Mouse (Mus musculus): Measurements from ENCODE around the gene Snx29. TPM values are rescaled to one million over a fixed set of nuclear protein-coding genes. Genes with fewer than 3 reads are reported as not detected.

The Snx29 gene
- polyA plus RNA-seq, 1 experiment: 9.1 TPM

DNA sequence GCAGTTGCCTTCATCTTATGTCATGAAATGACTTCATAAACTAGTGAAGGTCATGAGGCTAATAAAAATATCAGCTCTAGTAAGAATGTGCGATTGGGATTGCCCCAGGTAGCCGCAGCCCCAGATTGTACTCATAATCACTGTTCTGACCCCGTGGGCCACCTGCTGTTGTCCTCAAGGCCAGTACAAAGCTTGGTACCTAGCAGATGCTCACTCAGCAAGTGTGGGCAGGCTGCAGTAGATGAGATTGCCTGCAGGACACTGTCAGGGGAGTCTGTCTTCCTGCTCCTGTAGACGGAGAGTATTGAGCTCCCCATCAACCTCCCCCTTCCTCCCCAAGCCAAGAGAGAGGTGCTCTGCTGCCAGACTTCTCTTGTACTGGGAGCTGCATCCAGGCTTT lies 382.7 kb downstream of the Snx29 start:
- DNase-seq (ENCODE audit: extremely low spot score in 1 of 2, low spot score in 1 of 2): no peak

DNA sequence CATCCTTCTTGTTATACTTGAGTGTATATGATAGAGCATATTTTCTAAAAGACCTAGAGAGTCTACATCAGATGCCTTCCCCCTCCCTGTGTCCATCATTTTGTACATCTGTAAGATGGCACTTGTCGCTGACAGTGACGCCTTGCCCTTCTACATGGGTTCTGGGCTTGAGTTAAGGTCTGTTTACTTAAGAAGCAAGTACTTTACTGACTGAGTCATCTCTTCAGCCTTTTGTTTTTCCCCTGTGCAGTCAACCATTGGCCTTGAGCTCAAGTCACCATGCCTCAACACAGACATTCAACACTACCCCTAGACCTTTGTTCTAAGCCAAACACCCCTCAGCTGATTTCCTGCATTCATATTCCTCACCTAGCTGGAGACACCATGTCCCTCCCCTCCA lies 385.4 kb downstream of the Snx29 start:
- DNase-seq (ENCODE audit: extremely low spot score in 1 of 2, low spot score in 1 of 2): no peak

DNA sequence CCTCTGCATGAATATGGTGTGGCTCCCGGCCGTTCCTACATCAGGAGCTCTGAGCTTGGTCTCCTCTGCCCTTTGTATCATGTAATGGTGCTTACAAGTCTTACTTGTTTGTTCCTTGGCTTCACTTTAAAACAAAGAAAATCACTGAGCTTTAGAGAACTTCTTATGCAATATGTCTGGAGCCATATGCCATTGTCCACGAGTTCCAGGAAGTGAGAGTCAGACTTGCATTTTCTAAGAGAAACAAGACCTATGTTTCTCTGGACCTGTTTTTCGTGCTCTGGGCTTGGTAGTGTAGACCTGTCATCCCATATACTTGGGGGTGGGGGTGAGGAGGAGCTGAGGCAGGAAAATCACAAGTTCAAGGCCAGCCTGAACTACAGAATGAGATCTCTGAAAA lies 386.7 kb downstream of the Snx29 start:
- DNase-seq (ENCODE audit: extremely low spot score in 1 of 2, low spot score in 1 of 2): no peak

DNA sequence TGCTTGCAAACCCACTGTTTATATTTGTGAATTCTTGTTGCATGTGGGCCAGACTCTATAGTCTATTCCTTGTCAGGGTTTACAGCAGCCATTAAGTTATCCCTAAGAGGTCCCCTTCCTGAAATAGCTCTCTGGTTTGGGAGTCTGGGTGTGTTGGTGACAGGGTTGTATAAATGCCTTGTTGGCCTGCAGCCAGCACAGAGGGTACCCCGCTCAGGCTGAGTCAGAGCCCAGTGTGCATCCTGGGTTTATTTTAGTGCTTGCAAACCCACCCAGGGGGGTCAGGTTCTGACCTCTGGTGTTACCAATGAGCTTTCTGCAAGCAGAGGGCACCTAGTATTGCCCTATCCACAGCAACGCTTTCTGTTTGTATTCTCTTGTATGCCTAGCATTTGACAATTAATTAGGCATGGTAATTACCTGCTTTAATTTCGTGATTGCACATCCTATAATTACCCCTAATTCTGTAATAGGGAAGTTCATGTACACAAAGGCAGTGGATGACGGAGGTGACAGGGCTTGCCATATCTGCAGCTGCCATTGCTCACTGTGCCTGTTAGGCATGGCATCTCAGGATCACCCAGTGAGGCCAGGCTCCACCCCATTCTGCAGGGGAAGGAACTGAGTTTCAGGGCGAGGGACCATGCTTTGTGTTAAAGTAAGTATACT lies 387.4 kb downstream of the Snx29 start:
- DNase-seq (ENCODE audit: extremely low spot score in 1 of 2, low spot score in 1 of 2): no peak

DNA sequence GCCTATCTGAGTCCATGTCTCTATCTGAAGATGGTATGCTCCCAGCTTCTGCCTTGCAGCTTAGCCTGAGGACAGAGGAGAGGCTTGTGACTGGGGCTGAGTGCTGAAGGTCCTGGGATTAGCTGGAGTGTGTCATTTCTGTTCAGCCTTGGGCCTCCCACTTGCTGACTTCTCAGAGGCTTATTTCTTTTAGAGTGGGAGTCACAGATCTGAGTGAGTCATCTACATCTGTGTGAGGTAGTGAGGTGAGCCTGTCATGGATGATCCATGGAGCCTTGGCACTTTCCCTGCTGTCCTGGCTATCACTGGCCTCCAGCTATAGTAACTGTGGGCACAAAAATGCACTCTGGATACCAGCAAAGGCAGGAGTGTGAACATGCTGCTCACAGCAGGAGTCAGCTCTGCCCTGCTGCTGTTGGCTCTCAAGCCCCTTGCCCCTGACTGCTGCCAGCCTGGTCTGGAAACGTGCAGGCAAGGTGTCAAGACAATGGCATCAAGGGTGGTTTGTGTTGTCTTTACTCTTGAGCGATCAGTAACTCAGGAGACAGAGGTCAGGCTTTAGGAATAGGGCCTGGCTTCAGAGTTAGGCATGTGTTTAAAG lies 390.7 kb downstream of the Snx29 start:
- peak; percentile 26 to 52 for DNase-seq (ENCODE audit: extremely low spot score in 1 of 2, low spot score in 1 of 2)

DNA sequence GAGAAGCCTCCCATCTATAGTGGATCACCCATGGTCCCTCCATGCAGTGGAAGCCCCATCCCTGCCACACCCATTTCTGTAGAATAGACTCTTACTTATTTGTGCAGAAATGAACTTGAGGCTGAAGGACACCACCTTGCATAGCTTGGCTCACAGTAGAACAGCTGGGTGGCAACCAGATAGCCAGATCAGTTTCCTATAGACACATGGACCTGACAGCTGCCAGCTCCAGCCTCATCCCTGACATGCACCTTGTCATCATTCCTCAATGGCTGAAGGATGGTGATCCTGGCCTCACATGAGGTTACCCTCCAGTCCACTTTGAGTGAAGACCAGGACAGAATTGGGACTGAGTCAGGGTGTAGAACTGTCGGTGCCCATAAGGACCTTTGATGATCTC lies 394.2 kb downstream of the Snx29 start:
- no peak for DNase-seq (ENCODE audit: extremely low spot score in 1 of 2, low spot score in 1 of 2)

DNA sequence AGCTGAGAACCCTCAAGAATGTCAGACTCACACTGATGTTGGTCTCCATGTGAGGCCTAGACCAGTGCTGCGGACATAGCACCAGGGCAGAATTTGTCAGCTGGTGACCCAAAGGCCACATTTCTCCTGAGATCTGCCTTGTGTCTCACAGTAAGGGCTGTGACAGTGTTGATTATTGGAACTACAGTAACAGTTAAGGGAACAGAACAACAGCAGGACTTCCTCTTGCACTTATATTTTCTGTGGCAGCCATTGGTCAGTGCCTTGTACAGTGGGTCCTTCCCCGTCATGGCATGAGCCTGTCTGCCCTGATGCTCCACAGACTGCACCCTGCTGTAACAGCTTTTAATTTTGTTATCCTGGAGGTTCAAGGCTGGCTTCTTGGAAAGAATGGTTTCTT lies 403.2 kb downstream of the Snx29 start:
- no peak for DNase-seq (ENCODE audit: extremely low spot score in 1 of 2, low spot score in 1 of 2)

DNA sequence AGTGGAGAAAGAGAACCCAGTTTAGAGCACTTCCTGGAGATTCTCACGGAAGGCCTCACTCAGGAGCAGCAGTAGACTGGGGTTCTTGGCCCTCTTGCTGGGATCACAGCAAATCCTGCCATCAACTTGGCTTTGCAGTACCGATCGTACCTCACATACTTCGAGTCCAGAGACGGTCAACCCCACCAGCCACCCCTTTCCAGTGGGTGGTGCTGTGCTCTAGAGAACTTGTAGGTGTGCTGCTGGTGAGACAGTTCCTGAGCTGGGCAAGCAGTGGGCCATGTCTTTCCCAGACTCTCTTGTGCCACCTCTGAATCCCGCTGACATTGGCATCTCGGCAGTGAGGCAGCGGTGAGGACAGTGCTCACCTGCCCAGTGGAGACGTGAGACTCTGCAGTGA lies 404.6 kb downstream of the Snx29 start:
- DNase-seq (ENCODE audit: extremely low spot score in 1 of 2, low spot score in 1 of 2): no peak

DNA sequence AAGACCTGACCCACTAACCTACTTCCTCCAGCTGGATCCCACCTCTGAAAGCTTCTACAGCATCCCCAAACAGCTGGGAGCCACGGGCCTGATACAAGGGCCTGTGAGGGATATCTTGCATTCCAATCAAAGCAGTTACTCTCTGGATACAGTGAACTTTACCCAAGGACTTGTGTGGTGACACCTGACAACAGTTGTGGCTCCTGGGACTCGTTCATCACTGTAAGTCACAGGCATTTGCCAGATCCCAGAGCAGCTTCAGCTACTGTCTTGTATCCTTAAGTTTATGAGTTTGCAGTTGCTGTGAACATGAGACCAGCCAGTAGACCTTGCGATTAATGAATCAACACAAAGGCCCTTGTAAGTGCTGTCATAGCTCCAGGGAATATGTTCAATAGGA lies 405.4 kb downstream of the Snx29 start:
- DNase-seq (ENCODE audit: extremely low spot score in 1 of 2, low spot score in 1 of 2): no peak

DNA sequence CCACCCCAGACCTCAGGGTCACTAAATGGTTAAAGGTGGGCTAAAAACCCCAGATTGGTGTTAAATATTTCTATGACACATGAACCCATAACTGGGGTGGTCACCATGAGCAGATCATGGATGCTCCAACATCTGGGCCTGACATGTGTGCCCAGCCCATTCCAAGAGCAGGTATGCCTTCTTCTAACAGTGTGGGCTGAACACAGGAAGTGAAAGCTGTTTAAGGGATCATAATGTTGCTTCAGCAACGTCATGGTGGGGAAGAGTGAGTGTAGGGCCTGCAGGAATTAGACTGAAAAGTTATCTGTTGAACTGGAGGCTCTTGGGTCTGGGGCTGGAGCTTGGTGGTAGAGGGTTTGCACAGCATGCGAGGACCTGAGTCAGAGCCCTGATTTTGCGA lies 405.9 kb downstream of the Snx29 start:
- no peak for DNase-seq (ENCODE audit: extremely low spot score in 1 of 2, low spot score in 1 of 2)

DNA sequence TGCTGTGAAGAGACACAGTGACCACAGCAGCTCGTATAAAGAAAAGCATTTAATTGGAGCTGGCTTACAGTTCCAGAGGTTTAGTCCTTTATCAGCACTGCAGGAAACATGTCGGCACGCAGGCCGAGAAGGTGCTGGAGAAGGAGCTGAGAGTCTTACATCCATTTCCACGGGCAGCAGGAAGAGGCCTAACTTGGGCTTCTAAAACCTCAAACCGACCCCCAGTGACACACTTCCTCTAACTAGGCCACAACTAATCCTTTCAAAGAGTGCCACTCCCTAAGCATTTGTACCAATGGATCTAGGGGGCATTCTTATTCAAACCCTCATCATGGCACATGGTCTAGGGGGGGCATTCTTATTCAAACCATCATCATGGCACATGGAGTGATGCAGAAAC lies 406.4 kb downstream of the Snx29 start:
- DNase-seq (ENCODE audit: extremely low spot score in 1 of 2, low spot score in 1 of 2): no peak

DNA sequence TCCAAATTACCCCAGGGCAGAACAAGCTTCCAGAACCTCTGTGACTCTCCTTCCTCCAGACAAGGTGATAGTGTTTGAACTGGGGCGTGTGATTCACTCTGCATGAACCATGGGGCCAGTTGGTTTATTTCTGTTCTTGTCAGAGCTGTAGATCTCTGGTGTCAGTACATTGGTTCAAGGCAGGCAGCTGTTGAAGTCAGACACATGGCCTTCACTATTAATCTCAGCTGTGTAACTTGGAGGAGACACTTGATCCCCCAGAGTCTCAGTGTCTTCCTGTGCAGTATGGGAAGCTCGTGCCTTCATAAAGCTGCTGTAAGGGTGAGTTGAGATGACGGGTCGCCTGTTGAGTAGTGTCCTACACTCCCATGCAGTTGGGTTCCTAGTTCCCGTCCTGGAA lies 407.1 kb downstream of the Snx29 start:
- DNase-seq (ENCODE audit: extremely low spot score in 1 of 2, low spot score in 1 of 2): no peak

DNA sequence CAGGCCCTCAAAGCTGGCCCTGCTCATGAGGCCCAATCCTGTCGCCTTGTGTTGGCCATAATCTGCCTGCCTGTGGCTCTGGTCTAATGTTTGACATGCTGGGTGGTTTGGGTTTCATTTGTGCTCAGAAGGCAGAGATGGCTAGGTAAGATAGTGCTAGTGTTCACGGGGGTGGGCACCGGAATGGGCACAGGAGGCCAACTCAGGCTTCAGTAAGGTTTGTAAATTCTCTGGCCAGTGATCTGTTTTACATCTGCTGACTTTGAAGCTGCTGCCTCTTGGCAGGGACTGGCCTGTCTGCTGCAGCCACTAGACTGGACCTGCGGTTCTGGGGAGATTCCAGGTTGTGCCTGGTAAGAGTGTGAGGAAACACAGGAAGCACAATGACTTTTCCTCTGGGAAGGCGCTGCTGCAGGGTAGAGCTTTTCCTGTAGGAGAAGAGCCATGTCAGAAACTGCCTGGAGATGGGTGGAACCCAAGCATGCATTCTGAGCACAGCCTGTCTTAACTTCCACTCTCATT lies 408.4 kb downstream of the Snx29 start:
- no peak for DNase-seq (ENCODE audit: extremely low spot score in 1 of 2, low spot score in 1 of 2)

DNA sequence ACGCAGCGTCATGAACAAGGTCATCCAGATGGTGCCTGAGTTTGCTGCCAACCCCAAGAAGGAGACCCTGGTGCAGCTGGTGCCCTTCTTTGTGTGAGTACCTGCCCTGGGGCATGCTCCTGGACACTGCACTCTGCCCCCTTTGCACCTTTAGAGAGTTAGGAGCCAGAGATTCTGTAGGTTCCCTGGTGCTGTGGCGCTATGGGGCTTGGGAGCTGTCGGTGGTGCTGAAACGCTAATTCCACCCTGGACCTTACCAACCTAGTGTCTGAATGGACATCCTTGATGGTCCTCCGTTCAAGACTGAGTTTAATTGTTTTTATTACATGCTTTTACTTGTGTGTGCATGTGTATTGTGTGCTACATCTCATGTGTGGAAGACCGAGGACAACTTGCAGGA lies 415.6 kb downstream of the Snx29 start:
- no peak for DNase-seq (ENCODE audit: extremely low spot score in 1 of 2, low spot score in 1 of 2)

DNA sequence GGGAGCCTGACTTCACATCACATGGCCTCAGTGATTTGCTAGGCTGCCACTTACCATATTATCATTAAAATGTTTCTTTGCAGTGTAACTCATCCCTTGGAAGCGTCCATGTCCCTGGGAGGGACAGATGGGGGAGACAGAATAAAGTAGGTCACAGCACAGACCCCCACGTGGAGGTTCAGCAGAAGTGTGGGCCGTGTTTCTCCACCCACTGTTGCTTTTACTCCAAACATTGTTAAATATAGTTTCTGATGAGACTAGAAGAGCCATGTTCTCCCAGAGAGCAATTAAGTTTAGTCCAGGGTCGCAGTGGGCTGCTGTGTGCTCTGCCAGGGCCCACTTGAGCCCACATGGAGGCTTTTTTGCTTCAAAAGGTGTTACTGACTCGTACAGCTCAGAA lies 419.2 kb downstream of the Snx29 start:
- peak in 1 of 2 experiments; percentile 21 for DNase-seq (ENCODE audit: extremely low spot score in 1 of 2, low spot score in 1 of 2)

DNA sequence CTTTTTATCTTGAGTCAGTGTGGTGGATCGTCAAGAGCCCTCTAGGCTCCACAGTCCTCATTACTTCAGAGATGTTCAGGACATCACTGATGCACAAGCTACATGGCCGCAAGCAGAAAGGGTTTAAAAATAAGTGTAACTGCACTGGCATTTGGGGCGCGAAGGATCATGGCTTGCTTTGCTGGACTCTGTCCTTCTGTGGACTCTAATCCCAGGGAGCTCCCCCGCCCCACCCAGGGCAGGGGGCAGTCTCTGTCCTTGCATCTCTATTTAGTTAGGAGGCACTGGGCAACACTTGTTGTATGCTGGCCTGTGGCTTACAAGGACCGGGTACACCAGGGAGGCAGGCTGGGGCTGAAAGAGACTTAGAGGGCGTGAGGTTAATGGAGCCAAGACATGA lies 419.6 kb downstream of the Snx29 start:
- DNase-seq (ENCODE audit: extremely low spot score in 1 of 2, low spot score in 1 of 2): no peak

DNA sequence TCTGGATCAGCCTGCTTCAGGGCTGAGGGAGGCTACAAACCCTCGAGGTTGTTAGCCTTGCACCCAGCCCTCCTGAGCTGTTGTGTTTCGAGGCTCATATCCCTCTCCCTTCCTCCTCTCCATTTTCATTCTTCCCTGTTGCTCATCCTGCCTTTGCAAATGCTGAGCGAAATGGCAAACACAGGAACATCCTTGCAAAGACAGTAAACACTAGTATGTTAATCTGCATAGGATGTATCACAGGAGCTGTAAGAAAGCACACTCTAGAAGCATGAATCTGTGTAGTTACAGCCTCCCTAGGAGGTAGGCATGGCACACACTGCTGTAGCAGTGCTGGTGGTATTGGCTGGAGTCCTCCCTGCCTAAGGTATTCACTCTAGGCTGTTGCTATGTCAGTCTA lies 420.3 kb downstream of the Snx29 start:
- DNase-seq (ENCODE audit: extremely low spot score in 1 of 2, low spot score in 1 of 2): no peak

DNA sequence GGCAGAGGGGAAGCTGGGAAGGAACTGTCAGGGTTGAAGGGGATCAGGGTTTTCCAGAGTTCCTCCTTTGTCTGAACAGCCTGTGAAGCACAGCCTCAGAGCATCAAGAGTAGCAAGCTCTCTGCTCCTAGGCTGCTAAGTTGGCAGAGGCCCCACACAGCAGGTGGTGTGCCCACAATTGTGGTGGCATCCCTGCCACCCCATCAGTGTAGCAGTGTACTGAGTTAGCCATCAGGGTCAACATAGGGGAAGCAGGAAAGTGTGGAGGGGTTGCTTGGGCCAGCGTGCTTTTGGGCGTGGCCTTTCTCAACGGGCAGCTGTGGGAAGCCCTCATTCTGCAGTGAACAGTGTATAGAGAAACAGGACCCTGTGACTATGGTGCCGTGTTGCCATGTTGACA lies 421.0 kb downstream of the Snx29 start:
- DNase-seq (ENCODE audit: extremely low spot score in 1 of 2, low spot score in 1 of 2): no peak

DNA sequence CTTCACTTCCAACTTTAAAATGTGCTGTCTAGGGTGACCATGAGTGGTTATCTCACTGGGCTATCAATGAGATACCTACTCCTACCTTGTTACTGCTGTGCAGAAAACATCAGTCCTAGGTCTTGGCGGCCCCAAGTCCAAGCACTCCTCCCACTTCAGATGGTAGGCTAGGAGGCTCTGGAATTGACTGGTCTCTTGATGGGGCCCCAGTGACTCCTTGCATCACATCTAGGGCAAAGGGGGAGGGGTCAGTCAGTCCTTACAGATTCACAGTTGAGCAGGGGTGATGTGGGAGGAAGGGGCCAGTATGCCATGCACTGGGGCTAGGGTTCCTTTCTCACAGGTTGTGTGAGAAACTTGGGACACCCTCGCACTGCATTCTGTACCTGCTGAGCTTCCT lies 423.3 kb downstream of the Snx29 start:
- DNase-seq (ENCODE audit: extremely low spot score in 1 of 2, low spot score in 1 of 2): no peak

DNA sequence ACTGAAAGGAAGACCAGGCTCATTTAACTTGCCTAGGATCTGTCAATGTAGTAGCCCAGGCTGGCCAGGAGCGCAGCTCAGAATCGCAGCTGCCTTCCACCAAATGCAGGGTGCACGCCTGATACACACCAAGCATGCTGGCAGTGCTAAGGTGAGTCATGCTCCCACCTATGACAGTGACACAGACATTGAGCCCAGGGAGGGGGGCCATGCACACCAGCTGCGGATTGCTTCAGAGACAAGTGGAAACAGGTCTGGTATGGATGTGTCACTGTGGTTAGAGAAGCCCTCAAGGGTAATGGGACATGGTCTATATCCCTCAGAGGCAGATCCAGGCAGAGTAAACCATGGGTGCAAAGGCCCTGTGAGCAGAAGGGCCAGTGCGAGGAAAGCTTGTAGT lies 425.2 kb downstream of the Snx29 start:
- DNase-seq (ENCODE audit: extremely low spot score in 1 of 2, low spot score in 1 of 2): no peak

DNA sequence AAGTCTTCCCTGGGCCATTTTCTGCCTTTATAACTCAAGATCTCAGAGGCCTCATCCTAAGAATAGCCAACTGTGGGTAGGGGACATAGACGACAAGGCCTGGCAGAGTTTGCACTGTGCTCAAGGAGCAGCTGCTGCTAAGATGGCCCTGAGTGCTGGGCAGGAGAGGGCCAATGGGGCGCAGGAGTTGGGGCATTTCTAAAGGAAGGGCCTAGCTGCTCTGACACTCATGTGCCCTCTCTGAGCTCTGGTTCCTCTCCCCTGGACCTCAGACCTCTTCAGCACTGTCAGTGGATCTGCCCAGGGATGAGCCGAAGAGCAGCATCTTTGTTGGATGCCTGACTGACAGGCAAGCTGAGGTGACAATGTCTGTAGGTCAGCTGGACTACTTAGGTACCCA lies 426.4 kb downstream of the Snx29 start:
- no peak for DNase-seq (ENCODE audit: extremely low spot score in 1 of 2, low spot score in 1 of 2)

DNA sequence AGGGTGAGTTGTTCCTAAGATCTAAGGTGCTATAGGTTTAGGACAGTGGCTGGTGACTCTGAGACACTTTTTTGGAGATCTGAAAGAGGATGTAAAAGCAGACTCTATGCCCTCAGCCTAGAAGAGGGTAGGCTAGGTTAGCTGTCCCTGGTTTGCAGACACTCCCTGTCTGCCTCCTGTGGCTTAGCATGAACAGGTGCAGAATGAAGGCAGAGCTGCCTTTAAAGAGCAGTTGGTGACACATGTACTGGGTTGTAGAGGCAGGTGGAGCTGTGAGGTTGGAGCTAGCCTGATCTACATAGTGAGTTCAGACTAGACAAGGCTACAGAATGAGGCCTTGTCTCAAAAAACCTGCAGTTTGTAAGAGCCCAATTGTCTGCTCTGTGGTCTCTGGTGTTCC lies 427.9 kb downstream of the Snx29 start:
- DNase-seq (ENCODE audit: extremely low spot score in 1 of 2, low spot score in 1 of 2): no peak

DNA sequence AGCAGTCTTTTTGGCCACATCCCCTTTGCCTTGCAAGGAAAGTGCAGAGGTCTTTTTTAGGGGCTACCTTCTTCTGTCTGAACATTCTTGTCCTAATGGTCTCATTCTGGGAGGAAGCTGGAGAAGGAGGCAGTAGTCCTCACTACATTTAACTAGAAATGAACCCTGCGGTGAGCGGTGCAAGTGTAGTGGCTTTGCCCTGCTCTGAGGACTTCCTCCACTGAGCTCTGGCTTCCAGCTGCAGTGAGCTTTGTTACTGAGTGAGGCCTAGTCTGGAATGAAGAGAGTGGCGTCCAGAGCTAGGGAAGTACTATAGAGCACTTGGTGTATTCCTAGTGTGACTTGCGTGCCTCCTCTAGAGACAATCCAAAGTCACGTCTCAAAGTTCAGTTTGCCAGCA lies 429.8 kb downstream of the Snx29 start:
- DNase-seq (ENCODE audit: extremely low spot score in 1 of 2, low spot score in 1 of 2): no peak

Measured in frontal cortex, adult 2 months (tissue).